Mouse (Mus musculus) adrenal gland, adult 8-10 months (tissue): ENCODE measurements around the gene Cep19. TPM values are rescaled to one million over a fixed set of nuclear protein-coding genes. Genes with fewer than 3 reads are reported as not detected.
"Not testable (repeated sequence)": the region's sequence is repeated elsewhere in the genome, so short reads cannot be mapped to it uniquely, and the experiment has no call there.

ENCODE experiments used
- DNase-seq: peaks from one replicate; pipeline ENCODE4 v3.0.0; 2022
- total RNA-seq, 4 experiments: library from RNA; stranded (reverse); gene quantifications; 2 replicates each; pipeline ENCODE4 v1.2.4; 2022

The Cep19 gene
- total RNA-seq: 10 to 100 TPM; 10.3 to 19.0 (median 14.6) TPM

- DNase-seq: peak; percentile 88
Measured at GRCm38 (mm10) chr16:32099638-32100150, at the start of gene Cep19, which contains the start of gene Pigx. Gene Cep19 (plus strand): TSS chr16:32099800. Gene Pigx (minus strand): TSS chr16:32099740.

- no peak for DNase-seq
Measured at GRCm38 (mm10) chr16:32058817-32059216, 40.8 kb upstream of the Cep19 start.

- DNase-seq: no peak
Measured at GRCm38 (mm10) chr16:32059840-32060523, 39.6 kb upstream of the Cep19 start.

- DNase-seq: no peak
Measured at GRCm38 (mm10) chr16:32062226-32062625, 37.4 kb upstream of the Cep19 start.

GRCm38 (mm10) chr16:32063900-32064299 is 35.7 kb upstream of the Cep19 start:
- DNase-seq: no peak

- no peak for DNase-seq
Measured at GRCm38 (mm10) chr16:32066899-32067298, 32.7 kb upstream of the Cep19 start.

- no peak for DNase-seq
Measured at GRCm38 (mm10) chr16:32068389-32069300, 31.0 kb upstream of the Cep19 start.

GRCm38 (mm10) chr16:32070070-32070469 is 29.5 kb upstream of the Cep19 start:
- not testable (repeated sequence) for DNase-seq

GRCm38 (mm10) chr16:32075762-32076161 is 23.8 kb upstream of the Cep19 start:
- no peak for DNase-seq

- DNase-seq: no peak
Measured at GRCm38 (mm10) chr16:32076406-32076805, 23.2 kb upstream of the Cep19 start.

GRCm38 (mm10) chr16:32077648-32078407 is 21.8 kb upstream of the Cep19 start:
- no peak for DNase-seq

GRCm38 (mm10) chr16:32078408-32078990 is 21.1 kb upstream of the Cep19 start:
- peak; percentile 36 for DNase-seq

- peak; percentile 79 for DNase-seq
Measured at GRCm38 (mm10) chr16:32078991-32079511, 20.5 kb upstream of the Cep19 start, which contains the start of gene Pak2. Gene Pak2 (minus strand): TSS chr16:32079342.

GRCm38 (mm10) chr16:32087629-32088443 is 11.8 kb upstream of the Cep19 start:
- DNase-seq: no peak

- DNase-seq: no peak
Measured at GRCm38 (mm10) chr16:32091466-32091865, 8.1 kb upstream of the Cep19 start.

GRCm38 (mm10) chr16:32097757-32098156 is 1.8 kb upstream of the Cep19 start:
- DNase-seq: not testable (repeated sequence)

GRCm38 (mm10) chr16:32098897-32099637 is 533 bp upstream of the Cep19 start:
- DNase-seq: no peak

GRCm38 (mm10) chr16:32102295-32102694 is 2.7 kb downstream of the Cep19 start:
- DNase-seq: no peak

- DNase-seq: no peak
Measured at GRCm38 (mm10) chr16:32105698-32106097, 6.1 kb downstream of the Cep19 start.
